Comparison of ENCODE assay signal across 24 mouse cellular contexts in the genomic region with DNA sequence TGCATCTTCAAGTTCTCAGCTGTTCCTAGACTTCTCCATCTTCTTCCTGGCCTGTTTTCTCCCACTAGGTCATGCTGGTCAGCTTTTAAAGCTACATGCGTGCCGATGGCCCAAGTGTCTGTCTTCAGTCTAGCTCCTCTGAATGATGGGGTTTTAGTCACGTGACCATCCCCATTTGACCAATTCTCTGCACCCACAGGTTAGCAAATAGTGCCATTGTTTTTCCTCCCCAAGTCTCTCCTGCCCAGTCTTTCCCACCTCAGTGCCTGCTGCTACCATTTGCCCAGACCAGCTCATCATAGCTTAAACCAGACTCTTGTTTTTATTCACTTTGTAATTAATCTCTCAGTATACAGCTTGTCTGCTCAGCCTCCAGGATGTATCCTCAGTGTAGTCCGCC.
A peak's percentile ranks its signal among the peaks of the same experiment; 100 is the strongest.
DNase-seq lines count a peak whose midpoint lies in the region; ATAC-seq and TF ChIP-seq lines count a peak whose summit lies in the region.
"Had no signal": no experiment of that assay in that cellular context is flagged by ENCODE, and none has a peak within 500 bp of the region (broad histone marks: within the 10 kb centered on the region; RNA-seq: fewer than 3 reads in every experiment).

No protein-coding gene starts in this region.

- no peak overlapping the region for H3K4me2 ChIP-seq in forebrain, embryonic 12.5 days
- no peak overlapping the region for H3K4me2 ChIP-seq in forebrain, postnatal 0 days (ENCODE audit: low read depth)
- H3K4me2 ChIP-seq in midbrain, embryonic 11.5 days: no peak overlapping the region
- no peak overlapping the region for H3K4me2 ChIP-seq in myocyte (ENCODE audit: low read depth)
- H3K4me2 ChIP-seq: heart, embryonic 13.5 days; limb, embryonic 12.5 days; liver, embryonic 12.5 days; midbrain, embryonic 12.5 days had no signal

- H3K9ac ChIP-seq in forebrain, embryonic 12.5 days: no peak overlapping the region
- no peak overlapping the region for H3K9ac ChIP-seq in forebrain, postnatal 0 days
- H3K9ac ChIP-seq in midbrain, embryonic 11.5 days (ENCODE audit: low read length): peak overlapping the region; percentile 27; the same call in 1 of the 2 replicates
- H3K9ac ChIP-seq: heart, embryonic 13.5 days; limb, embryonic 12.5 days; liver, embryonic 12.5 days; midbrain, embryonic 12.5 days had no signal

- peaks cover 35% of the 10 kb centered on the region for H3K4me1 ChIP-seq in forebrain, embryonic 12.5 days
- H3K4me1 ChIP-seq in forebrain, postnatal 0 days (ENCODE audit: insufficient read depth): peaks cover 17% of the 10 kb centered on the region
- peaks cover 8% of the 10 kb centered on the region; the same call in 1 of the 2 replicates for H3K4me1 ChIP-seq in midbrain, embryonic 11.5 days (ENCODE audit: control insufficient read depth, insufficient read depth, low read length)
- H3K4me1 ChIP-seq: liver, embryonic 12.5 days had no signal

- TF ChIP-seq CTCF in forebrain, postnatal 0 days (IDR thresholded peaks at IDR 0.05; ENCODE audit: low read depth): no peak
- no peak for TF ChIP-seq CTCF in left cerebral cortex, adult 2 months (IDR thresholded peaks at IDR 0.05)

- H3K9me3 ChIP-seq in forebrain, embryonic 12.5 days: no peaks in the 10 kb centered on the region
- H3K9me3 ChIP-seq in forebrain, postnatal 0 days (ENCODE audit: low read length): no peaks in the 10 kb centered on the region
- no peaks in the 10 kb centered on the region for H3K9me3 ChIP-seq in midbrain, embryonic 11.5 days (ENCODE audit: control insufficient read depth, low read length)
- H3K9me3 ChIP-seq: heart, embryonic 13.5 days; limb, embryonic 12.5 days; liver, embryonic 12.5 days; midbrain, embryonic 12.5 days had no signal

- WGBS in forebrain, embryonic 12.5 days: 87% methylated on average over 4 of the region's 4 CpGs
- 88% methylated on average over 4 of the region's 4 CpGs for WGBS in forebrain, postnatal 0 days
- WGBS in midbrain, embryonic 11.5 days: 87% methylated on average over 4 of the region's 4 CpGs

- no peaks in the 10 kb centered on the region for H3K36me3 ChIP-seq in forebrain, embryonic 12.5 days (replicated peaks)
- no peaks in the 10 kb centered on the region for H3K36me3 ChIP-seq in forebrain, postnatal 0 days (ENCODE audit: insufficient read depth)
- no peaks in the 10 kb centered on the region for H3K36me3 ChIP-seq in midbrain, embryonic 11.5 days (ENCODE audit: control insufficient read depth, insufficient read depth, low read length)
- no peaks in the 10 kb centered on the region for H3K36me3 ChIP-seq in myocyte (ENCODE audit: control insufficient read depth, insufficient read depth)
- H3K36me3 ChIP-seq: heart, embryonic 13.5 days; limb, embryonic 12.5 days; liver, embryonic 12.5 days; midbrain, embryonic 12.5 days had no signal

- TF ChIP-seq POLR2A in myocyte (IDR thresholded peaks at IDR 0.05; ENCODE audit: insufficient read length, low read depth): no peak

- H3ac ChIP-seq in myocyte (ENCODE audit: control insufficient read depth, insufficient read length): no peak overlapping the region

- 0 out of 2 replicates have a peak overlapping the region, but pooled peaks have one; percentile 38 for H3K27ac ChIP-seq in forebrain, embryonic 12.5 days
- no peak overlapping the region; the same call in 1 of the 2 replicates for H3K27ac ChIP-seq in forebrain, postnatal 0 days (ENCODE audit: low read depth, low read length)
- peak overlapping the region; percentile 94 for H3K27ac ChIP-seq in left cerebral cortex, adult 2 months
- H3K27ac ChIP-seq in midbrain, embryonic 11.5 days (ENCODE audit: low read depth, low read length): no peak overlapping the region
- H3K27ac ChIP-seq: heart, adult 2 months; heart, embryonic 13.5 days; limb, embryonic 12.5 days; liver, embryonic 12.5 days had no signal

- no peak for DNase-seq in forebrain, postnatal 0 days
- DNase-seq in left cerebral cortex, adult 2 months (ENCODE audit: extremely low spot score in 1 of 2, low spot score in 2 of 2): no peak
- DNase-seq in left cerebral cortex, adult 18-20 months (ENCODE audit: low spot score in 2 of 2): no peak
- DNase-seq in midbrain, embryonic 11.5 days (ENCODE audit: low spot score, missing footprints): peak; percentile 86
- DNase-seq in heart, postnatal 14 days: no peak
- no peak for DNase-seq in layer of hippocampus, postnatal 36 days
- DNase-seq: adrenal gland, postnatal 25 days; cerebellum, adult 11-12 months; cerebellum, postnatal 14 days; gastrocnemius, postnatal 36 days; heart, adult 2 months; kidney, adult 18-20 months; kidney, postnatal 4 days; lung, adult 18-20 months; lung, postnatal 10 days; right cerebral cortex, postnatal 25 days had no signal

- no peaks in the 10 kb centered on the region for H3K79me2 ChIP-seq in myocyte (ENCODE audit: control insufficient read depth, insufficient read depth)

- ATAC-seq in forebrain, embryonic 12.5 days (ENCODE audit: low FRiP score): no peak
- no peak for ATAC-seq in forebrain, postnatal 0 days
- no peak for ATAC-seq in midbrain, embryonic 11.5 days (ENCODE audit: low FRiP score)
- ATAC-seq: CD4-positive, CD25-positive, alpha-beta regulatory T cell, adult 4 months; inflammation-experienced regulatory T-cells, adult 6 months; liver, embryonic 12.5 days had no signal

- H3K4me3 ChIP-seq in forebrain, embryonic 12.5 days (replicated peaks): no peak overlapping the region
- H3K4me3 ChIP-seq in forebrain, postnatal 0 days (ENCODE audit: low read depth, low read length): no peak overlapping the region
- H3K4me3 ChIP-seq in left cerebral cortex, adult 2 months: no peak overlapping the region
- no peak overlapping the region for H3K4me3 ChIP-seq in midbrain, embryonic 11.5 days (ENCODE audit: low read depth, low read length)
- no peak overlapping the region for H3K4me3 ChIP-seq in myocyte
- H3K4me3 ChIP-seq: heart, adult 2 months; heart, embryonic 13.5 days; limb, embryonic 12.5 days; liver, embryonic 12.5 days; midbrain, embryonic 12.5 days had no signal

- H3K27me3 ChIP-seq in forebrain, embryonic 12.5 days: no peaks in the 10 kb centered on the region
- no peaks in the 10 kb centered on the region for H3K27me3 ChIP-seq in forebrain, postnatal 0 days (ENCODE audit: insufficient read depth, low read length)
- H3K27me3 ChIP-seq in midbrain, embryonic 11.5 days (ENCODE audit: control insufficient read depth, insufficient read depth, low read length): no peaks in the 10 kb centered on the region
- H3K27me3 ChIP-seq in myocyte (ENCODE audit: control insufficient read depth, insufficient read depth, insufficient read length): no peaks in the 10 kb centered on the region
- H3K27me3 ChIP-seq: heart, embryonic 13.5 days; limb, embryonic 12.5 days; liver, embryonic 12.5 days had no signal

- intact Hi-C loops in left cerebral cortex, adult 2 months (cut with DNase I): no loop called here
- intact Hi-C loops in heart, postnatal 14 days (cut with DNase I): no loop called here

TF ChIP-seq in myocyte, 11 proteins besides CTCF, POLR2A, EP300 and RAD21:
- TF ChIP-seq MAX (IDR thresholded peaks at IDR 0.05; ENCODE audit: low read depth) (no peak), USF1 (IDR thresholded peaks at IDR 0.05; ENCODE audit: low read depth) (peak; percentile 48), CEBPB (IDR thresholded peaks at IDR 0.05; ENCODE audit: insufficient read depth, poor library complexity, severe bottlenecking) (no peak), E2F4 (IDR thresholded peaks at IDR 0.05; ENCODE audit: insufficient read depth) (no peak)

Comparison
In these comparisons a context has a peak if more than half of its experiments do, and no peak if none do; other contexts are left out.
1. H3K27ac ChIP-seq: peak in forebrain, embryonic 12.5 days (single experiment) and left cerebral cortex, adult 2 months (single experiment); none in forebrain, postnatal 0 days (single experiment) and midbrain, embryonic 11.5 days (single experiment).